Mouse (Mus musculus) midbrain, embryonic 12.5 days (tissue): Measurements from ENCODE around the gene Rab7. TPM values are rescaled to one million over a fixed set of nuclear protein-coding genes. Genes with fewer than 3 reads are reported as not detected.

Source experiments
- ATAC-seq: fragments of 200-750 bp; cut with Nextera tagmentation; 2 replicates; pipeline ENCODE4 v1.8.0; 2017; ENCODE audit warnings: low read depth, moderate TSS enrichment, moderate library complexity; ENCODE audit not compliant: low FRiP score
- H3K27ac ChIP-seq: fragments of 300-500 bp; sonication (generic); replicated peaks from 2 replicates; pipeline ENCODE4 v1.5.1; 2016; ENCODE audit warnings: mild to moderate bottlenecking
- H3K27me3 ChIP-seq: fragments of 300-500 bp; sonication (generic); 2 replicates; pipeline ENCODE4 v1.6.1; 2016; ENCODE audit warnings: mild to moderate bottlenecking
- H3K36me3 ChIP-seq: fragments of 300-500 bp; sonication (generic); 2 replicates; pipeline ENCODE4 v1.6.1; 2016
- H3K4me1 ChIP-seq: fragments of 300-500 bp; sonication (generic); 2 replicates; pipeline ENCODE4 v1.6.1; 2016
- H3K4me2 ChIP-seq: fragments of 300-500 bp; sonication (generic); replicated peaks from 2 replicates; pipeline ENCODE4 v1.6.1; 2016; ENCODE audit warnings: mild to moderate bottlenecking, moderate library complexity
- H3K4me3 ChIP-seq: fragments of 300-500 bp; sonication (generic); 2 replicates; pipeline ENCODE4 v1.5.1; 2016; ENCODE audit warnings: mild to moderate bottlenecking
- H3K9ac ChIP-seq: fragments of 300-500 bp; sonication (generic); replicated peaks from 2 replicates; pipeline ENCODE4 v1.6.1; 2016; ENCODE audit warnings: mild to moderate bottlenecking, moderate library complexity
- H3K9me3 ChIP-seq: fragments of 300-500 bp; sonication (generic); 2 replicates; pipeline ENCODE4 v1.6.1; 2016; ENCODE audit warnings: mild to moderate bottlenecking
- WGBS: fragments of 180-500 bp; shearing (Covaris S2); methylation state at CpG from one replicate; pipeline ENCODE4 v1.1.7; 2016; 5-methylcytosine and 5-hydroxymethylcytosine counted together
- polyA plus RNA-seq: library from polyadenylated mRNA; unstranded; fragments of >200 nt; fragmentation: Nextera tagmentation; extraction: Ambion mirVana; gene quantifications from 2 replicates; pipeline ENCODE4 v1.2.1, GENCODE M21; 2016

The Rab7 gene
- polyA plus RNA-seq, 1 experiment from 2014 or later, result 209 TPM

GRCm38 (mm10) chr6:88065968-88066367 lies 20.9 kb upstream of the Rab7 start:
- peaks cover 8% of the 10 kb centered on the region; the same call in 1 of the 2 replicates for H3K27me3 ChIP-seq
- no peak for ATAC-seq
- no peak overlapping the region for H3K4me3 ChIP-seq
- no peaks in the 10 kb centered on the region for H3K4me1 ChIP-seq
- H3K4me2 ChIP-seq, result no peak overlapping the region
- H3K27ac ChIP-seq, result no peak overlapping the region
- H3K9me3 ChIP-seq, result no peaks in the 10 kb centered on the region
- no peaks in the 10 kb centered on the region for H3K36me3 ChIP-seq
- 72% methylated on average over 3 of the region's 3 CpGs for WGBS
- H3K9ac ChIP-seq, result no peak overlapping the region

GRCm38 (mm10) chr6:88065116-88065515 lies 20.0 kb upstream of the Rab7 start:
- Histone ChIP-seq H3K4me1 (no peaks in the 10 kb centered on the region), H3K4me3 (no peak overlapping the region), H3K27ac (no peak overlapping the region), H3K9ac (no peak overlapping the region), H3K9me3 (no peaks in the 10 kb centered on the region), H3K36me3 (no peaks in the 10 kb centered on the region), H3K4me2 (no peak overlapping the region), H3K27me3 (peaks cover 6% of the 10 kb centered on the region; the same call in 1 of the 2 replicates)
- 66% methylated on average over 4 of the region's 4 CpGs for WGBS
- no peak for ATAC-seq

DNA sequence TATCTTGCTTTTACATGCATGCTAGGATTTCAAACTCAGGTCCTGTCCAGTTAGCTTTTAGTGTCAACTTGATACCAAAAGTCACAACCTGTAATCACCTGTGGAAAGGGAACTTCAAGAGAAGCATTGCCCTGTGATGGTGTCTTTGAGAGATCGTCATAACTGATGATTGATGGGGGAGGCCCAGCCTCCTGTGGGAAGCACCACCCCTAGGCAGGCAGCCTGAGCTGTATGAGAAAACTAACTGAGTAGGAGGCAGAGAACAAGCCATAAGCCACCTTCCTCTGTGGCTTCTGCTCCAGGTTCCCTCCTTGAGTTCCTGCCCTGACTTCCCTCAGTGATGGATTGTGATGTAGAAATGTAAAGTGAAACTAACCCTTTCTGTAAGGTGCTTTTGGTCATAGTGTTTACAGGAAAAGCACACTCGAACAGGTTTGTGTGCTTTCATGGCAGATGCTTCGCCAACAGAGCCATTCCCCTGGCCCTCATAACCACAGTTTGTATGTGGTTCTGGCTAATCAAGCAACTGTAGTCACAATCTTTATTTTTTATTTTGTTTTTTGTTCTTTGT lies 19.1 kb upstream of the Rab7 start:
- Histone ChIP-seq H3K27ac (no peak overlapping the region), H3K9me3 (no peaks in the 10 kb centered on the region), H3K36me3 (no peaks in the 10 kb centered on the region), H3K4me1 (no peaks in the 10 kb centered on the region), H3K4me3 (no peak overlapping the region), H3K27me3 (no peaks in the 10 kb centered on the region), H3K9ac (no peak overlapping the region), H3K4me2 (no peak overlapping the region)
- ATAC-seq, result no peak
- WGBS, result 92% methylated on average over 3 of the region's 3 CpGs

GRCm38 (mm10) chr6:88062398-88062797 lies 17.3 kb upstream of the Rab7 start:
- Histone ChIP-seq H3K9me3 (no peaks in the 10 kb centered on the region), H3K4me3 (no peak overlapping the region), H3K4me2 (no peak overlapping the region), H3K36me3 (no peaks in the 10 kb centered on the region), H3K9ac (no peak overlapping the region), H3K27me3 (no peaks in the 10 kb centered on the region), H3K4me1 (no peaks in the 10 kb centered on the region), H3K27ac (no peak overlapping the region)
- 87% methylated on average over 4 of the region's 4 CpGs for WGBS
- no peak for ATAC-seq

GRCm38 (mm10) chr6:88061406-88061805 lies 16.3 kb upstream of the Rab7 start:
- Histone ChIP-seq H3K27ac (no peak overlapping the region), H3K9ac (no peak overlapping the region), H3K27me3 (0 out of 2 replicates have a peak, but pooled peaks cover 6% of the 10 kb centered on the region), H3K4me3 (no peak overlapping the region), H3K36me3 (no peaks in the 10 kb centered on the region), H3K4me2 (no peak overlapping the region), H3K4me1 (no peaks in the 10 kb centered on the region), H3K9me3 (no peaks in the 10 kb centered on the region)
- no peak for ATAC-seq
- 84% methylated on average over 4 of the region's 4 CpGs for WGBS

GRCm38 (mm10) chr6:88060602-88061001 lies 15.5 kb upstream of the Rab7 start:
- H3K27me3 ChIP-seq, result 0 out of 2 replicates have a peak, but pooled peaks cover 6% of the 10 kb centered on the region
- H3K27ac ChIP-seq, result no peak overlapping the region
- no peaks in the 10 kb centered on the region for H3K36me3 ChIP-seq
- H3K4me2 ChIP-seq, result no peak overlapping the region
- H3K4me3 ChIP-seq, result no peak overlapping the region
- no peak overlapping the region for H3K9ac ChIP-seq
- WGBS, result 86% methylated on average over 4 of the region's 4 CpGs
- no peaks in the 10 kb centered on the region for H3K9me3 ChIP-seq
- no peaks in the 10 kb centered on the region for H3K4me1 ChIP-seq
- no peak for ATAC-seq

GRCm38 (mm10) chr6:88059903-88060302 lies 14.8 kb upstream of the Rab7 start:
- 0 out of 2 replicates have a peak, but pooled peaks cover 7% of the 10 kb centered on the region for H3K27me3 ChIP-seq
- no peak overlapping the region for H3K27ac ChIP-seq
- no peak overlapping the region for H3K4me3 ChIP-seq
- no peaks in the 10 kb centered on the region for H3K9me3 ChIP-seq
- no peaks in the 10 kb centered on the region for H3K36me3 ChIP-seq
- H3K9ac ChIP-seq, result no peak overlapping the region
- no peaks in the 10 kb centered on the region for H3K4me1 ChIP-seq
- no peak for ATAC-seq
- H3K4me2 ChIP-seq, result no peak overlapping the region
- WGBS, result 84% methylated on average over 5 of the region's 5 CpGs

DNA sequence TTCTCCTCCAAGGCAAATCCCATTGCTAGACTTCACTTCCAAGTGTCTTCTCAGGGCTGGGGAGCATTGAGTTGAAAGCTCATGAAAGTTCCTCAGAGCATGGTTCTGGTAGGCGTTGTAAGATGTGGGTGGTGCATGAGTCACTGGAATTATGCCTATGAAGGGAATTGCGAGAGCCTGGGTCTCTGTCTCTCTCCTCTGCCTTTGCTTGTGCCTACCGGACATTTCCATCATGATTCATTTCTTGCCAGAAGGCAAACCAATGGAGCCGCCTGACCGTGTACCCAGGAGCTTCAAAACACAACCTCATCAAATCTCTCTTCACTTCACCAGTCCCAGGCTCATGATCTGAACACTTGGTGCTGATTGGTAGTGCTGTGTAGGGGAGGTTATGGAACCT lies 11.8 kb upstream of the Rab7 start:
- no peaks in the 10 kb centered on the region for H3K4me1 ChIP-seq
- no peaks in the 10 kb centered on the region for H3K36me3 ChIP-seq
- H3K27me3 ChIP-seq, result peaks cover 33% of the 10 kb centered on the region; the same call in 1 of the 2 replicates
- no peaks in the 10 kb centered on the region for H3K9me3 ChIP-seq
- WGBS, result 89% methylated on average over 5 of the region's 5 CpGs
- no peak overlapping the region for H3K4me3 ChIP-seq
- H3K4me2 ChIP-seq, result no peak overlapping the region
- no peak overlapping the region for H3K9ac ChIP-seq
- H3K27ac ChIP-seq, result no peak overlapping the region
- no peak for ATAC-seq

GRCm38 (mm10) chr6:88055663-88056062 lies 10.6 kb upstream of the Rab7 start:
- H3K27me3 ChIP-seq, result peaks cover 40% of the 10 kb centered on the region; the same call in 1 of the 2 replicates
- H3K4me1 ChIP-seq, result no peaks in the 10 kb centered on the region
- no peaks in the 10 kb centered on the region for H3K9me3 ChIP-seq
- no peak overlapping the region for H3K27ac ChIP-seq
- no peak for ATAC-seq
- no peaks in the 10 kb centered on the region for H3K36me3 ChIP-seq
- WGBS, result 82% methylated on average over 5 of the region's 5 CpGs
- no peak overlapping the region for H3K4me2 ChIP-seq
- no peak overlapping the region for H3K9ac ChIP-seq
- no peak overlapping the region for H3K4me3 ChIP-seq

GRCm38 (mm10) chr6:88054081-88054835 lies 9.2 kb upstream of the Rab7 start:
- H3K27ac ChIP-seq, result no peak overlapping the region
- H3K9me3 ChIP-seq, result no peaks in the 10 kb centered on the region
- H3K36me3 ChIP-seq, result no peaks in the 10 kb centered on the region
- H3K4me3 ChIP-seq, result no peak overlapping the region
- H3K27me3 ChIP-seq, result peaks cover 48% of the 10 kb centered on the region; the same call in 1 of the 2 replicates
- ATAC-seq, result no peak
- 72% methylated on average over 9 of the region's 9 CpGs for WGBS
- no peaks in the 10 kb centered on the region for H3K4me1 ChIP-seq
- H3K9ac ChIP-seq, result no peak overlapping the region
- H3K4me2 ChIP-seq, result no peak overlapping the region

DNA sequence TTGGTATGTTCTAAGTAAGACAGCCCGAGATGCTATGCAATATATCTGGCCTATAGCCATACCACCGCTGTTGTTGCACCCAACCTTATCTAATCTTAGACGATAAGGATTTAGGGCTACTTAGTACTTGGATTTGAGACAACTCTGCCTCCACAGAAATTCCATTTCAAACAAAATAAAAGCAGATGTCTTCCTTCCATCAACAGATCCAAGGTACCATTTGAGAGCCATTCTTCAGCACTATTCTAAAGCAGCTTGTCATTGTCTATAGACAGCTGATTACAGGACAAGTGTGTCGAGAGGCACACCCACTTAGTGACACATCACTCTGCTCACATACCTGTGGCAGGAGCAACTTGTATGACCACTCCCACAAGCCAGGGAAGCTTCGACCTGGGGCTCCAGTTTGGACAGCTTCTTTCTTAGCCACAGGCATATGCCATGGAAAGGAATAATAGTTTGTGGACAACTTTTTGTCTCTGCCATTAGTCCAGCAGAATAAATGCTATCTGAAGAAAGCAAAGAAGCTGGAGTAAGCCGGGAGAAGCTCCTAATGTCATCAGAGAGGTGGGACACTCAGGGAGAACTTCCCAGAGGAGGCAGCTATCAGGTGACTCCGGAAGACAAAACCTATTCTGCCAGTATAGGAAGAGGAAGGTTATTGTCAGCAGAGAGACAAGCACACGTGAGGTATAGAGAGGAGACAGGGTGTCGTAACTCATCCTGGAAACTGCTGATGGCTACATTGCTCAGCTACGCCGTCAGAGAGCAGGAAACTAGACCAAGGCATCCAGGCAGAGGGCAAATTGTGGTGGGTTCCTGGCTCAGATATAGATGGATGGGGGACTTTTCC lies 8.4 kb upstream of the Rab7 start:
- 76% methylated on average over 11 of the region's 11 CpGs for WGBS
- H3K4me1 ChIP-seq, result no peaks in the 10 kb centered on the region
- H3K9me3 ChIP-seq, result no peaks in the 10 kb centered on the region
- H3K4me3 ChIP-seq, result no peak overlapping the region
- H3K27me3 ChIP-seq, result peaks cover 55% of the 10 kb centered on the region; the same call in 1 of the 2 replicates
- ATAC-seq, result no peak
- H3K9ac ChIP-seq, result no peak overlapping the region
- no peak overlapping the region for H3K4me2 ChIP-seq
- H3K27ac ChIP-seq, result no peak overlapping the region
- no peaks in the 10 kb centered on the region for H3K36me3 ChIP-seq

DNA sequence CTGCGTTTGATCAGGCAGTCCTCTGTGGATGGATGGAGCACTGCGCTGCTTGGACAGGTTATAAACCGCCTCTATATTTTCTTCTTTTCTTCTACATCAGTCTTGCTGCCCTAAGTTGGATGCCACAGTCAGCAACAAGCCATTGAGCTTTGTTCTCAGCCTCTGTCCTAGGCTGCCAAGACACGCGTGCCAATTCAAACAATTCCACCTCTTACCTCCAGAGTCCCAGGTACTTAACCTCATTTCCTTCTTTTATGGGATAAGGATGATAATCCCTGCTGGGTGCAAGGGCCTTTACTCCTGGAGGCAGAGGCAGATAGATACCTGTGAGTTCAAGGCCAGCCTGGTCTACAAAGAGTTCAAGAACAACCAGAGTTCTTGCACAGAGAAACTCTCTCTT lies 6.1 kb upstream of the Rab7 start:
- Histone ChIP-seq H3K27me3 (peaks cover 70% of the 10 kb centered on the region), H3K27ac (no peak overlapping the region)
- no peak for ATAC-seq

More for the DNA sequence above, 6.1 kb upstream of the Rab7 start:
- Histone ChIP-seq H3K4me1 (no peaks in the 10 kb centered on the region), H3K4me2 (no peak overlapping the region), H3K4me3 (no peak overlapping the region), H3K9ac (no peak overlapping the region), H3K9me3 (no peaks in the 10 kb centered on the region), H3K36me3 (no peaks in the 10 kb centered on the region)
- 87% methylated on average over 5 of the region's 5 CpGs for WGBS
